Mouse (Mus musculus) left cerebral cortex, adult 2 months (tissue): ENCODE data around the gene Tnip1. TPM values are rescaled to one million over a fixed set of nuclear protein-coding genes. Genes with fewer than 3 reads are reported as not detected.

Experiments used
- DNase-seq, 2 experiments: peaks; one replicate each; pipeline ENCODE4 v3.0.0; 2021 to 2022; ENCODE audit warnings: low spot score in 2 of 2, mixed read lengths in 1 of 2; ENCODE audit errors: extremely low spot score in 1 of 2
- H3K27ac ChIP-seq: fragments of 200-600 bp; 2 replicates; pipeline ENCODE4 v1.8.1; 2022
- H3K4me3 ChIP-seq: fragments of 200-600 bp; 2 replicates; pipeline ENCODE4 v1.8.1; 2022
- CTCF ChIP-seq: fragments of 200-600 bp; IDR thresholded peaks from 2 replicates; pipeline ENCODE4 v1.8.1; 2022; ENCODE audit warnings: antibody characterized with exemption, mild to moderate bottlenecking, moderate library complexity
- intact Hi-C: fragments of 180-260 bp; cut with DNase I; formaldehyde crosslinking; loops from one replicate; pipeline ENCODE4 v1.15.1; 2025
- total RNA-seq, 2 experiments: library from RNA; stranded (reverse); gene quantifications; 2 replicates each; pipeline ENCODE4 v1.2.3; 2021

Tnip1 gene
- total RNA-seq, 2 experiments from 2014 or later, result 38.3 to 38.4 TPM

DNA sequence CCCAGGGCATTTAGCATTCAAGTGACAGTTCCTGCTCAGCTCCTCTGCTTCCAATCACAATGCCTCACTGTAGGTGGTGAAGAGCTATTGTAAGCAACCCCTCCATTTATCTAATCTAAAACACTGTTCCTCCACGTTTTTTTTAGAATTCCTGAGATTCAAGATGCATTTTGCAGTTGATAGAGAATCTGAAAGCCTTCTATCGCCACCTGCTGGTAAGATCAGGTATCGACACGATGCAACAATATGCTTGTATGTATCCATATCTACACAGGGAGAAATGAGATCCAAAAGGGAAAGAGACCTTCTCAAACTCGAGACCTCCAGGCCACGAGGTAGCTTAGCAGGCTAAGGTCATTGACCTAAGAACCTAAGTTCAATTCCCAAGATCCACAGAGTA, 21.4 kb upstream of the Tnip1 start:
- peak; percentile 87 for TF ChIP-seq CTCF
- no peak overlapping the region for H3K4me3 ChIP-seq
- intact Hi-C loops, result loop anchor here (1.0 kb wide), 2 partner anchors 54 to 105 kb away; no protein-coding TSS in a partner anchor
- no peak overlapping the region for H3K27ac ChIP-seq
- peak; percentile 74 to 82 for DNase-seq

DNA sequence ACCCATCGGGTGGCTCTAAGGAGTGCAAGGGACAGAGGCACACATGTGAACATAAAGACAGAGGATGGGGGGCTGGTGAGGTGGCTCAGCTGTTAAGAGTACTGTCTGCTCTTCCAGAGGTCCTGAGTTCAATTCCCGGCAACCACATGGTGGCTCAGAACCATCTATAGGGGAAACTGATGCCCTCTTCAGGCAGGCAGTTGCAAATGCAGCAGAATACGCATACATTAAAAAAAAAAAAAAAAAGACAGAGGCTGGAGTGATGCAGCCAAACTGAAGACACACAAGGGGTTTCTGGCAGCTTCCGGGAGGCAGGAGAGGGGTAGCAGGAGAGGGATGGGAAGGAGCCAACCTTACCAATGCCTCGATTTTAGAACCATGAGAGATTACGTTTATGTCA, 19.8 kb upstream of the Tnip1 start:
- Histone ChIP-seq H3K4me3 (no peak overlapping the region), H3K27ac (no peak overlapping the region)
- intact Hi-C loops, result no loop called here
- TF ChIP-seq CTCF, result peak; percentile 32
- DNase-seq, result no peak

DNA sequence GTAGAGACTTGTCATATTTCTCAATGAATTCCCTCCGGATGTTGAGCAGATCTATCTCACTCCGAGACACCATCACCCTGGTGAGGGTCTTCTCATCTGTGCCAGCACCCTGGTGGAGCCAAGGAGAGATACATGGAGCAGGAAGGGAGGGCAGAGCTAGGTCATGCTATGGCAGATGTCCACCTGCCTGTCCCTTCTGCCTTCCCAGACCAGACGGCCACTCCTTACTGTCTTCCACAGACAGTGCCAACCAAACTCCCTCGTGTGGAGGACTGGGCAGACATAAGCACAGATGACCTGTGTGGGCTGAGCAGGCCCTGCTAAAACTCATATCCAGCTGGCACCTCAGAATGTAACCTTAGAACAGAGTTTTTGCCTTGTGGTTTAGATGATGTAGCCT, 18.9 kb upstream of the Tnip1 start:
- H3K4me3 ChIP-seq, result no peak overlapping the region
- no peak for TF ChIP-seq CTCF
- H3K27ac ChIP-seq, result no peak overlapping the region
- DNase-seq, result no peak
- intact Hi-C loops, result no loop called here

DNA sequence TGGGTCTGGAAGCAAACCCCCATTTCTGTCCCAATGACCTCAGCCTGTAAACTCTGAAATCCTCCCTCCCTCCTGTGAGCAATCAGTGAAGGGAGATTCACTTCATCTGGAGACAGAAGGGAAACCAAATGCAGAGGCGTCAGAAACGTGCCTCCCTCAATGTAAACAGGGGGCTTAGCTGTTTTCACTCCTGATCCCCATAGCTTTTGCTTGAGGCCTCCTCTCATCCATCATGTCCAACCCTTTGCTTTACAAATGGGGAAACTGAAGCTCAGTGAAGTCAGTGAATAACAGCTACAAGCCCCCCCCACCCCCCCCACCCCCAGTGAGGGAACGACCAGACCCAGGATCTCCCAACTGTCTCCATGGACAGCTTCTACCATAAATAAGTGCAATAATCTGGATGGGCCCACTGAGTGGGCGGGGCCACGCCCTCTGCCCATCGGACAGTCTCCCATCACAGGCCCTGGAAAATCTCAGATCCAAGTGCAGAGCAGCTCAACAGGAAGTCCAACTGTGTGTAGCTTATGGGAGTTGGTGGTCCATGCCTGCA, 14.7 kb upstream of the Tnip1 start:
- DNase-seq, result no peak
- Histone ChIP-seq H3K27ac (no peak overlapping the region), H3K4me3 (no peak overlapping the region)
- intact Hi-C loops, result no loop called here
- no peak for TF ChIP-seq CTCF

DNA sequence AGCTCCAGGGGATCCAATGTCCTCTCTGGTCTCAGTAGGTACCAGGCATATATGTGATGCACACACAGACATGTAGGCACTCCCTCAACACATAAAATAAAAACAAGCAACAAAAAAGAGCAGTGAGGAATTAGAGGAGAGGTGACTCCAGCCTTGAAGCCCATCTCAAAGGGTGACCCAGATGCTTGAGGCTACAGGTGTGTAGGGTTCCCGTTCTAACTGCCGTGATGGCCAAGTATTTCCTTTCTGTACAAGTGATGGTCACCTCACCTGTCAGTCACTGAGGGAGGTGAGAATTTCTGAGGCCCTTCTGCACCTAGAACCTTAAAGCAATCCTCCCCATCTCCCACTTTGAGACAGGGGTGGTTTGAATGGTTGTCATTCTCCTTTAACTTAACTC, 13.6 kb upstream of the Tnip1 start:
- intact Hi-C loops, result no loop called here
- Histone ChIP-seq H3K4me3 (no peak overlapping the region), H3K27ac (no peak overlapping the region)
- no peak for DNase-seq
- no peak for TF ChIP-seq CTCF

DNA sequence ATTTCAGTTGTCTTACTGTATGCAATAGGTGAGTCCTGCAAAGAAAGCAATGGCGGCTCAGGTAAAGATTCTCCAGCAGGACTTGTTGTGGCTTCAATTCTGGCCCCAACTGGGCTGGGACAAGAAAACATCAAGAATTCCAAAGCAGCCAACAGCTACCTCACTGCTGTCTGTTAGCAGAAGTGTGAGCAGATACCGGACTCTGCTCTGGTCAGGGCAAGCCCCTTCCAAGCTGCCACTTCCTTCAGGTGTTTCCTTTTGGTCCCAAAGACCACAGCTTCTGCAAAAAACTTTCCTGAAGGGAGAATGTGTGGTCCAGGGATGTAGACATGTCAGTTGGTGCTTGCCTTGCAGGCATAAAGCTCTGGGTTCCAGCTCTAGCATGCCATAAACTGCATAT, 13.0 kb upstream of the Tnip1 start:
- no peak for TF ChIP-seq CTCF
- no peak for DNase-seq
- intact Hi-C loops, result no loop called here
- Histone ChIP-seq H3K4me3 (no peak overlapping the region), H3K27ac (no peak overlapping the region)

DNA sequence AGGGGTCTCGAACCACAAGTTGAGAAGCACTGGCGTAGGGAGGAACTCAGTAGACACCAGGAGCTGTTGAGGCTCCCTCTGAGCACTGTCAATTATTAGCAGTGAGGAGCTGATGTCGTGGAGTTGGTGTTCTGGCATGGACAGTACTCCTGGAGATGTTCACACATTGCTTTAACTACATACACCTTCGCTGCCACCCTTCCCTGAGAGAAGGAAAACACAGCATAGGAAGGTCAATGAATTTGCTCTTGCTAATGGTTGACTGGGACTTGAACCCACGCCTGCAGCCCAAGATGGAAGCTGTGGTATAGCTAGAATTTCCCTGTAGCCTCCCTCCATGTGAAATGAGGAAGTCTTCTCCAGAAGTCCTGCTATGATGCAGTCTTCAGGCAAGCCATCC, 12.6 kb upstream of the Tnip1 start:
- no peak for DNase-seq
- H3K4me3 ChIP-seq, result no peak overlapping the region
- no peak overlapping the region for H3K27ac ChIP-seq
- no peak for TF ChIP-seq CTCF
- intact Hi-C loops, result no loop called here

DNA sequence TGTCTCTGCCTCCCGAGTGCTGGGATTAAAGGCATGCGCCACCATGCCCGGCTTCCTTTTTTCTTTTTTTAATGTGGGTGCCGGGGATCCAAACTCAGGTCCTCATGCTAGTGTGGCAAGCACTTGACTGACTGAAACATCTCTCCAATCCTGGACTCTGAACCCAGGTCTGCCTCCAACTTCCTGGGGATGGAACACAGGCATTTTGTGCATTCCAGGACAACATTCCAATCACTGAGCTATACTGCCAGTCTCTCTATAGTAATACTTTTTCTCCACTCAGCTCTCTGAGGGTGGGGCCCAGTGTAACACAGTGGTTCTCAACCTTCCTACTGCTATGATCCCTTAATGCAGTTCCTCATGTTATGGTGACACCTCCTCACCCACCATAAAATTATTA, 11.9 kb upstream of the Tnip1 start:
- intact Hi-C loops, result no loop called here
- H3K4me3 ChIP-seq, result no peak overlapping the region
- DNase-seq, result no peak
- no peak for TF ChIP-seq CTCF
- H3K27ac ChIP-seq, result no peak overlapping the region

DNA sequence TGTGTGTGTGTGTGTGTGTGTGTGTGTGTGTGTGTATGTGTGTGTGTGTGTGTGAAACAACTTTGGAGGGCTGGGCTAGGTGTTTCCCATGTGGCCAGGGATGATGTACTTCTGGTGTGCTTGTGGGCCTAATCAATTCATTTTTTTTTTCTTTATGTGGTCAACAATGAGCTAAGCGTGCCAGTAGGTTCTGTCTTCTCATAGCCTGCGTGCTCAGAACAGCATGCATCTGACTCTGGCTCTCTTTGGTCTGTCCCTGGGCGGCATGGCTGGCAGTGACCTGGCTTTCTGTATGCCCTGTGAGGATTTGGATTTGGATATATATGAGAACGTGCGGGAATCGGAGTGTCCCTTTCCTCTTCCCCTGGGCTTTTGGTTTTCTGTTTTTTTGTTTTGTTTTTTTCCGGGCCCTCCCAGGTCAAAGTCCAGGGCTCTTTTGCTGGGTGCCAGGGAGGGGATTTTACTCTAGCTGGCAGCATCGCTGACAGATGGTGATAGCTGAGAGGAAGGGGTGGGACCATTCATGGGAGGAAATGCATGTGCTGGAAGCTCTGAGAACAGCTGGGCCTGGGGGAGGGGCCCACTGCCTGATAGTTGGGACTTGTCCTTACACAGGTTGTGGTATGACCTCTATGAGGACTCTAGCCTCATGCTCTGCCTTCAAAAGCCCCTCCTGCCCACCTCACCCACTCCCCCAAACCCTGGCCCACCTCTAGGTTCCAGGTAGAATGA, 10.9 kb upstream of the Tnip1 start:
- no peak for TF ChIP-seq CTCF
- intact Hi-C loops, result no loop called here
- Histone ChIP-seq H3K4me3 (no peak overlapping the region), H3K27ac (no peak overlapping the region)
- no peak for DNase-seq

DNA sequence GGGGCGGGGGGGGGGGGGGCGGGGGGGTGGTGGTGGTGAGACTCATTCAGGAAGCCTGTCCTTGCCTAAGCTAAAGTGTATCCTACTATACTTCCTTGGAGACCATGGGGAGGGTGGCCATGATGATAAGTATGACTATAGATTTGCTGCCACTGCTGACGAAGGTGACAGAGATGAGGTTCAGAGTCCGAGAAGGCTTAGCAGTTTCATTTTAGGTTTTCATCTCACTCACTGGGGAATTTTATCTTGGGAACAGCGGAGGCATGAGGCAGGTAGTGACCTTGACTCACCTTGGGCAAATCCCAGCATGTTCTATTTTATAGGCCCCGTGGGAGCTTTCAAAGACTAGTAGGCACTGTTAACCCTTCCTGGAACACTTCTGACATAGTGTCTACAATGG, 10.1 kb upstream of the Tnip1 start:
- intact Hi-C loops, result no loop called here

DNA sequence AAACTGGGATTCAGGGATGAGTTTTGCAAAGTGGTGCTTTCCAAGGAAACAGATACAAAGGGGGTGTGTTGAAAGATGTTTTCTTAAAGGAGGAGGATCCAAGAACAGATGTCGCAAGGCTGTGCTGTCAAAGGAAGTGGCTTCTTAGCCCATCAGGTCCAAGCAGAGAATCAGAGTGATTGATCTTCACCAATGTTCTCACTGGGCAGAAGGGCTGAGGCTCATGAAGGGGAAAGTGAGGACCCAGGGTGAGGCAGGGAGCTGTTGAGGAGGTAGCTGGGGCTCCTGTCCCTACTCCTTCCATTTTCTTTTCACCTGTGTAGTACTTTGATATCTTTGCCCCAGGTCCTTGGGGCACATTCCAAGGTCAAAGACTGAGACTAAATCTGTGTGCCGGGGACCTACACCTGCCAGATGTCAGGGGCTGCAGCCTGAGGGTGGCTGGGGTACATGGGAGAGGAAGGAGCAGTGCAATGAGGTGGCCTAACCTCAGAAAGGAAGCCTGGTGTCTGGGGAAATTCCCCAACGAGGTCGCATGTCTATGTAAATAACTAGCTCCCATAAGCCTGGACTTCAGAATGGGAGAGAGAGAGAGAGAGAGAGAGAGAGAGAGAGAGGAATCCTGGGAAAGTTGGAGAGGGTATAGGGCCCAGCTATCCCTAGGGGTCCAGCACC, 9.5 kb upstream of the Tnip1 start:
- no peak for DNase-seq
- H3K27ac ChIP-seq, result no peak overlapping the region
- no peak overlapping the region for H3K4me3 ChIP-seq
- intact Hi-C loops, result no loop called here
- no peak for TF ChIP-seq CTCF

More for the DNA sequence above, 10.1 kb upstream of the Tnip1 start:
- no peak overlapping the region for H3K27ac ChIP-seq
- TF ChIP-seq CTCF, result no peak
- DNase-seq, result no peak
- H3K4me3 ChIP-seq, result no peak overlapping the region

DNA sequence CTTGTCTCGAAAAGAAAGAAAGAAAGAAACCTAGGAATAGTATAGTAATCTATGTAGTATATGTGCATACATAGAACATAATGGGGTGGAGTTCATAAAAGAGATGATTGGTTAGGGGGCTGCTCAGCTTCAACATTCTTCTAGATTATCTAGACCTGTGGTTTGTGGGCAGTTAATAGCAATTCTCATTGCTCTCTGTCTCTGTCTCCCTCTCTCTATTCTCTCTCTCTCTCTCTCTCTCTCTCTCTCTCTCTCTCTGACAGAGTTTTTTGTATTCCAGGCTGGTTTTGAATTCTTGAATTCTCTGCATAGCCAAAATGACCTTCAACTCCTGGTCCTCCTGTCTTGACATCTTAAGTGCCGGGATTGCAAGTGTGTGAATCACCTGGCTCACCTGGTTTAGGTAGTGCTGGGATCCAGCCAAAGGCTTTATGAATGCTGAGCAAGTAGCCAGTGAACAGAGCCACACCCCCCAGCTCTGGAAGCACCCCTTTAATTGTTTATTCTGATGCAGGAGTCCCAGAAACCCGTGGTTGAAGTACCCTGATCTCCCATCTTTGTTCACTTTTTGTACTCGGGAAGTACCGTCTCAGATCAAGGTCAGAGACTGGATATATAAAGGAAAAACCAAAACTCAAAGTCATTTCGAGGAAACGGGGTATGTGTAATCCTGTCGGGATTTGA, 8.8 kb upstream of the Tnip1 start:
- no peak overlapping the region for H3K27ac ChIP-seq
- DNase-seq, result no peak
- no peak for TF ChIP-seq CTCF
- intact Hi-C loops, result no loop called here
- no peak overlapping the region for H3K4me3 ChIP-seq
